Mouse (Mus musculus) forebrain, embryonic 10.5 days (tissue): ENCODE results near the gene Btbd11. TPM values are rescaled to one million over a fixed set of nuclear protein-coding genes. Genes with fewer than 3 reads are reported as not detected.

Experiments used
- DNase-seq: peaks from one replicate; pipeline ENCODE4 v3.0.0-alpha.2; 2017; ENCODE audit warnings: low spot score; ENCODE audit errors: extremely low spot score
- H3K27ac ChIP-seq: fragments of 300-500 bp; sonication (generic); 2 replicates; pipeline ENCODE4 v1.5.1; 2016; ENCODE audit warnings: mild to moderate bottlenecking
- H3K27me3 ChIP-seq: fragments of 300-500 bp; sonication (generic); 2 replicates; pipeline ENCODE4 v1.6.1; 2016; ENCODE audit warnings: mild to moderate bottlenecking; ENCODE audit not compliant: poor library complexity, severe bottlenecking
- H3K36me3 ChIP-seq: fragments of 300-500 bp; sonication (generic); replicated peaks from 2 replicates; pipeline ENCODE4 v1.6.1; 2016; ENCODE audit warnings: mild to moderate bottlenecking, moderate library complexity
- H3K4me1 ChIP-seq: fragments of 300-500 bp; sonication (generic); 2 replicates; pipeline ENCODE4 v1.6.1; 2016
- H3K4me3 ChIP-seq: fragments of 300-500 bp; sonication (generic); 2 replicates; pipeline ENCODE4 v1.5.1; 2016; ENCODE audit warnings: mild to moderate bottlenecking, moderate library complexity
- H3K9me3 ChIP-seq: fragments of 300-500 bp; sonication (generic); 2 replicates; pipeline ENCODE4 v1.6.1; 2016; ENCODE audit warnings: mild to moderate bottlenecking, moderate library complexity
- WGBS: fragments of 180-500 bp; shearing (Covaris S2); methylation state at CpG from one replicate; pipeline ENCODE4 v1.1.7; 2016; 5-methylcytosine and 5-hydroxymethylcytosine counted together
- polyA plus RNA-seq: library from polyadenylated mRNA; unstranded; fragments of >200 nt; fragmentation: Nextera tagmentation; extraction: Ambion mirVana; gene quantifications from 2 replicates; pipeline ENCODE4 v1.2.1, GENCODE M21; 2016

Btbd11 gene
- polyA plus RNA-seq, 1 experiment from 2014 or later = 4.1 TPM

DNA sequence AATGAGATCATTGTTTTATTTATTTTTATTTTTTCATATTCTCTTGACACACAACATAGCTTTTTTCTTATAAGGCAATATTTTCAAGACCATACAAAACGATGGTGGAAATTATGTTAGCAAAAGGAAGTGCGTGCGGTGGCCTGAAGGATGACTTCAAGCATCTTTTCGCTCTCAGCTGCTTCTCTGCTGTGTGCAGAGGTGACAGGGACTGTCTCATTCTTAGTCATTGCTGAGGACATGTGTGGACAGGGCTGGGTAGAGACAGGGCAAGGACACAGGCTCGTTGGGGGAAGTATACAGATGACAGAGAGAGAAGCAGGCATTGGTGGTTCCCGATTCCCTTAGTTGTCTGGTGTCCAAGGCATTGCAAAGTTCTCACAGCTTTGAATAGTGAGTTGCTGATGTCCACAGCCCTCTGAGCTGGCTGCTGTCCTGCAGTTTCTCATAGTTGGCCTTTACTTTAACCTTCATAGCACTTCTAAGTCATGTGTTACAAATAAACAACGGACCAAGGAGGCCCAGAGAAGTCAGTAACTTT lies 135.7 kb downstream of the Btbd11 start:
- no peak overlapping the region for H3K4me3 ChIP-seq
- no peaks in the 10 kb centered on the region for H3K36me3 ChIP-seq
- H3K27me3 ChIP-seq = no peaks in the 10 kb centered on the region
- H3K9me3 ChIP-seq = no peaks in the 10 kb centered on the region
- no peak overlapping the region for H3K27ac ChIP-seq
- no peak for DNase-seq
- peaks cover 24% of the 10 kb centered on the region for H3K4me1 ChIP-seq
- WGBS = 90% methylated on average over 7 of the region's 7 CpGs

DNA sequence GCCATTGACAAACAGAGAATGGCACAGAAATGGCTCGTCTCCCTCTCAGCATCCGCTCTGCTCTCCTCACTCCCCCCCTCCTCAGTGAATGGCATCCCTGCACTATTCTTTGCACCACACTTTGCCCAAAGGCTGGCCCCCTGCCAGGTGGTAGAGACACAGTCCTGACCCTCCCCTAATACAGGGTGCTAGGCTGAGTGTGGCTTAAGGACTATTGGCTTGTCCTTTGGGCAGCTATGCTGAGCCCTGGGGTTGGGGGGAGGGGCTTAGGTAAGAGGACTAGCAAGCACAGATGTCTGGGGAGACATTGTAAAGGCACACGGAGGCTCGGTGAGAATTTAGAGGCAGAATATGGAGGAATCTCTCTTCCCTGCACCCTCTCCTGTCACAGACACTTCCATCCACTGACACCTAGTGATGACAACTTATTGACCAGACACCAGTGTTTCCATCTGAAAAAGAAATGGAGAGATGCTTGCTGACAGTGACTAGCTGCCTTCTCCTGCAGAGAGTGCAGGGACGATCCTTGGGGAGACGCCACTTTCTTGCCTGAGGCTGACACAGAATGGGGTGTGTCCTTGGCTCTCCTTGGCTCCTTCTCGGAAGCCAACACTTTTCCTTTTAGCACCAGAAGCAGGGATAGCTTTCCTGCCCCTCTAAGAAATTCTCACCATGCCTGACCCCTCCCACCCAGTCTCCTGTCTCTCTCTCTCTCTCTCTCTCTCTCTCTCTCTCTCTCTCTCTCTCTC lies 138.8 kb downstream of the Btbd11 start:
- H3K9me3 ChIP-seq = no peaks in the 10 kb centered on the region
- no peak for DNase-seq
- 26% methylated on average over 7 of the region's 7 CpGs for WGBS
- no peak overlapping the region for H3K4me3 ChIP-seq
- H3K27me3 ChIP-seq = no peaks in the 10 kb centered on the region
- 0 out of 2 replicates have a peak overlapping the region, but pooled peaks have one; percentile 11 for H3K27ac ChIP-seq
- H3K4me1 ChIP-seq = peaks cover 20% of the 10 kb centered on the region
- no peaks in the 10 kb centered on the region for H3K36me3 ChIP-seq

DNA sequence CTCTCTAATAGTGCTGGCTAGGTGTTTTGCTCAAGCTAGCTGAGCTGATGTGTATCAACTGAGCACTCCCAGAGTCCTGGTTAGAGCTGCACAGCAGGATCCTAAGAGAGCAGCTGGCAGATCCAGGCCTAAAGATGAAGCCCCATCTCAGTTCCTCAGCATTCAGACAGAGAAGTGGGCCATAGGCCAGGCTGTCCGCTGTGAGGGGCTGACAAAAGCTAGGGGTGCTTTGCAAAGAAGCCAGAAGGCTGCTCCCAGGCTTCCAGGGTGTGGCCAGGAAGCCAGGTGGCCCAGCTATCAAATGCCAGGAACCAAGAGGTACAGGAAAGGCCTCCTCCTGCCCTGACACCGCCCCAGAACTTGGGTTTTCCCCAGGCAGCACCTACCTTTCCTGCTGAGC lies 140.0 kb downstream of the Btbd11 start:
- H3K27ac ChIP-seq = no peak overlapping the region
- H3K36me3 ChIP-seq = no peaks in the 10 kb centered on the region
- H3K27me3 ChIP-seq = no peaks in the 10 kb centered on the region
- DNase-seq = no peak
- H3K4me3 ChIP-seq = no peak overlapping the region
- no peaks in the 10 kb centered on the region for H3K9me3 ChIP-seq
- H3K4me1 ChIP-seq = peaks cover 20% of the 10 kb centered on the region
- WGBS = 62% methylated on average over 2 of the region's 2 CpGs

DNA sequence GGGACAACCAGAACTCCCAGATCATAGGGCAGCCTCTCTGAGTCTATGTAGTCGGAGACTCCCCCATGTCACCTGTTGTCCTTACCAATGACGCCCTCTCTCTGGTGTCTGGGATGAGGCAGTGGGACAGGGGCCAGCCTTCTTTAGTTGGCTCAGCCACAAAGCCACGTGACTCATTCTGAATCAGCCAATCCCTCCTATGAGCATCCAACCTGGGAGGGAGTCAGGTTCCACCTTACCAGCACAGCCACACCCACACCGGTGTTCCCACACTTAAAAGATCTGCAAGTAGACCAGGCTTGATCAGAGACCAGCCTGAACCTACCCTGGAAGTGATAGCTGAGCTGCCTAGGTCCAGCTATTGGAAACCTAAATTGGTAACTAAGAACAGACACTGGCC lies 141.1 kb downstream of the Btbd11 start:
- H3K36me3 ChIP-seq = no peaks in the 10 kb centered on the region
- no peaks in the 10 kb centered on the region for H3K27me3 ChIP-seq
- no peak overlapping the region for H3K27ac ChIP-seq
- H3K4me3 ChIP-seq = no peak overlapping the region
- H3K4me1 ChIP-seq = peaks cover 20% of the 10 kb centered on the region
- WGBS = 72% methylated on average over 4 of the region's 4 CpGs
- DNase-seq = no peak
- H3K9me3 ChIP-seq = no peaks in the 10 kb centered on the region

DNA sequence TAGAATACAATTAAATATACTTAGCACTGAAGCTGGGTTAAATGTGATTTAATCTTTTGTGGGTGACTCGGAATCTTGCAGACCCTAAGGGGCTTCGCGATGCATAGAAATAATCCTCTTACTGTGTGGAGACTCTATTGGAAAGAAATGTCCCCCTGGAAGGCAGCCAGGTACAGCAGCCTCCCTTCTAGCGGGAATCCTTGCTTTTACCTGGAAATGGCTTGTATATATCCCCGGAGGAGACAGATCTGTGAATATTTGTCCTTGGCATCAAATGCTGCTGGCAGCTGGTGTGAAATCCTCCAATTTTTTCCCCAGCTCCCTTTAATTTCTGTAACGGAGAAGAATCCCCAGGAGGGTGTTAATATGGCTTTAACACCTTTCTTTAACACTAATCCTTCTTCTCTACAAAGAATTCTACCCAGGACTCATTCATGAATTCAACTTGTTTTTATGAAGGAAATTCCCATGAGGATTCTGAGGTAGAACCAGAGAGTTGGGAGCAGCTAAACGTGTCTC lies 146.6 kb downstream of the Btbd11 start:
- no peaks in the 10 kb centered on the region for H3K27me3 ChIP-seq
- WGBS = 60% methylated on average over 7 of the region's 7 CpGs
- H3K4me3 ChIP-seq = no peak overlapping the region
- H3K36me3 ChIP-seq = no peaks in the 10 kb centered on the region
- H3K9me3 ChIP-seq = no peaks in the 10 kb centered on the region
- no peak overlapping the region for H3K27ac ChIP-seq
- H3K4me1 ChIP-seq = peaks cover 4% of the 10 kb centered on the region; the same call in 1 of the 2 replicates
- no peak for DNase-seq

DNA sequence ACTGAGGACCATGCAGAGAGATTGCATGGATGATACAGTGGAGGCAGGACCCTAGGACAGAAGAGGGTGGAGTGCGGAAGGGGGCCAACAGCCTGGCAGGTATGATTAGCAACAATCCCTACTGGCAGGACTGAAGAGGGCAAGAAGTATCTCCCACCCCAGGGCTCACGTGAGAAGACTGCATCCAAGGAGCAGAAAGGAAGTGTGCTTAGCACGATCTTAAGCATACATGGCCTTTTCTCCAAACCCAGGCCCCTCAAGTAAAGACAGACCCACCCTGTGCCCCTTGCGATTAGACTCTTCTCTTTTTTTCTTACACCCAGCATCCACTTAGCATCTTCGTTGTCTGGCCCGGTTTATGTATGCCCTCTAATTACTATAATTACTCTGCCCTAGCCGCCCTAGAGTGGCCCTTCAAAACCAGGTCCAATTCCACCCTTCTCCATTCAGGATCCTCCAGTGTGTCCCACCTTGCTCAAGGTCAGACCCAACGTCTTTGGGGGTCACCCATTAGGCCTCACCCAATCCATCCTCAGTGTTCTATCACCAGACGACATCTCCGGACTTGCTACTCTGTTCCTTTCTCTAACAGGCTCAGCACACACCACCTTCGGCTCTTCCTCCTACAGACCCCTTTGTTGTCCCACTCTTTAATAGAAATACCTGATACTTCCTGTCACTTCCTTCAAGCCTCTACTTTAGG lies 151.6 kb downstream of the Btbd11 start:
- no peaks in the 10 kb centered on the region for H3K27me3 ChIP-seq
- H3K9me3 ChIP-seq = no peaks in the 10 kb centered on the region
- H3K27ac ChIP-seq = no peak overlapping the region
- DNase-seq = no peak
- 88% methylated on average over 11 of the region's 11 CpGs for WGBS
- H3K4me1 ChIP-seq = peaks cover 16% of the 10 kb centered on the region
- no peak overlapping the region for H3K4me3 ChIP-seq
- no peaks in the 10 kb centered on the region for H3K36me3 ChIP-seq

DNA sequence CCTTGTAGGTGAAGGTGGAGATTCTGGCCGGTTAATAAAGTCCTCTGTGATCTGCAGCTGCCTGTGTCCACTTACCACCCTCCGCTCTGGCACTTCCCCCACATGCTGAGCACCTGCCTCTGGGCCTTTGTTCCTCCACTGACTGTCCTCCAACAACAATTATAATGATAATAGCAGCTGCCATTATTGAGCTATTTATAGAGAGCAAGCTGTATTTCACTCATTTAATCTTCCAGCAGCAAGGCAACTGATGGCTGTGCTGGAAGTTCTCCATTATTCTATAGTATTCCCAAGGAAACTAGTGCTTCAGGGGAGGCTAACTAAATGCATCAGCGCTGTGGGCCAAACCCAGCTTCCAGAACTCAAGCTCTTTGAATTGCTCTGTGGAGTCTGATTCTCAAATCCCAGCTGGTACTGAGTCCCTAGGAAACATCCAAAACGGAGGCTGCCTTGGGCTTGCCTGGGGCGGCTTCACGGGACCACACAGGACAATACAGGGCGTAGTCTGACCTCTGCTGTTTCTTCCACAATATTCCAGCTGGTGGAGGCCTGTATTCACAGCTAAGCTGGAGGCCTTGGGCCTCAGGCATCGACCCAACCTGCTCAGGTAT lies 153.0 kb downstream of the Btbd11 start:
- H3K36me3 ChIP-seq = no peaks in the 10 kb centered on the region
- peak overlapping the region; percentile 67 for H3K27ac ChIP-seq
- peak; percentile 33 for DNase-seq
- WGBS = 12% methylated on average over 8 of the region's 8 CpGs
- H3K27me3 ChIP-seq = no peaks in the 10 kb centered on the region
- no peak overlapping the region for H3K4me3 ChIP-seq
- H3K9me3 ChIP-seq = no peaks in the 10 kb centered on the region
- H3K4me1 ChIP-seq = peaks cover 22% of the 10 kb centered on the region

DNA sequence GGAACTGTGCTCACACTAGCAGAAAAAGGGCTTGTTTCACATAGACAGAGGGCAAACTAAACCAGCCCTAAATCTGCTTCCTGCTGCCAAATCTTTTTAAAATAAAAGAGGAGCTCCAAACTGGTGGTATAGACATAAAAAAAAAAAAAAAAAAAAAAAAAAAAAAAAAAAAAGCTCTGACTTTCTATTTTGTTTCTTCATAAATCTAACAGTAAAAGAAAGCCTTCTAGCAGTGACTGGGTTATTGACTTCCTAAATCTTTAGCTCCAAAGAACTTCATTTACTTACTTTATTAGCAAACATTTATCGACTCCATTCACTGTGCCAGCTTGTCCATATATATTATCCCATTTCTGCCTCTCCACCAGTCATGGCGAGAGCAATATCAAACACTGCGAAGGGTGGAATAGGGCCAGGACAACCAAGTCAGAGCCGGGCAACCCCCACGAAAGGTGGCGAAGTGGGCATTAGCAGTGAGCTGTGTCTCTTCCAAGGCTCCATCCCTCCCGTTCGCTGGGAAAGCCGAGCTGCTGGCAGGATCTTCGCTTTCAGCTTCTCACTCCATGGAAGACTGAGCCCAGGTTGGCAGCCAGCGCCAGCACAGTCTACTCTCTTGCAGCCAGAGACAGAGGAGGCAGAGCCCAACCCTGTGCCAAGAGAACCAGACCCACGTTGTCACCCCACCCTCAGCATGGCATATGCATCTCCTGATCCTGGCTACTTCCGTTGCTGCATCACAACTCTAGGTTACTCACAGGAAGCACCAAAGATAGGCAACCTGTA lies 153.9 kb downstream of the Btbd11 start:
- H3K9me3 ChIP-seq = no peaks in the 10 kb centered on the region
- H3K27me3 ChIP-seq = no peaks in the 10 kb centered on the region
- 94% methylated on average over 13 of the region's 13 CpGs for WGBS
- no peaks in the 10 kb centered on the region for H3K36me3 ChIP-seq
- 0 out of 2 replicates have a peak overlapping the region, but pooled peaks have one; percentile 67 for H3K27ac ChIP-seq
- H3K4me1 ChIP-seq = peaks cover 27% of the 10 kb centered on the region
- no peak overlapping the region for H3K4me3 ChIP-seq
- no peak for DNase-seq

DNA sequence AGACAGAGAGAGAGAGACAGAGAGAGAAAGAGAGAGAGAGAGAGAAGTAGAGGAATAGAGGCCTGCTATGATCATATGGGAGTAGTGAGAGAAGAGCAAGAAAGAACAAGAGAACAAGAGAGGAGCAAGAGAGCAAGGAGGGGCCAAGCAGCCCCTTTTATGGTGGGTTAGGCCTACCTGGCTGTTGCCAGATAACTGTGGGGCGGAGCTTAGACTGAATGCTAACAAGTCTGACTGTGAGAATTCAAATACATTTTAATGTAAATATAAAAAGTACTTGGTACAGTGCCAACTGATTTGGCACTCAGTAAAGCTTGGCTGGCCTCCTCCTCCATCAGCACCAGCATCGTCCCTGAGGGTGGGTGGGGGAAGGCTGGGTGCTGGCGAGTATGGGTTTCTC lies 154.9 kb downstream of the Btbd11 start:
- WGBS = 93% methylated on average over 3 of the region's 3 CpGs
- Histone ChIP-seq H3K4me1 (peaks cover 27% of the 10 kb centered on the region), H3K4me3 (no peak overlapping the region), H3K27me3 (no peaks in the 10 kb centered on the region), H3K9me3 (no peaks in the 10 kb centered on the region), H3K36me3 (no peaks in the 10 kb centered on the region), H3K27ac (no peak overlapping the region)
- no peak for DNase-seq

DNA sequence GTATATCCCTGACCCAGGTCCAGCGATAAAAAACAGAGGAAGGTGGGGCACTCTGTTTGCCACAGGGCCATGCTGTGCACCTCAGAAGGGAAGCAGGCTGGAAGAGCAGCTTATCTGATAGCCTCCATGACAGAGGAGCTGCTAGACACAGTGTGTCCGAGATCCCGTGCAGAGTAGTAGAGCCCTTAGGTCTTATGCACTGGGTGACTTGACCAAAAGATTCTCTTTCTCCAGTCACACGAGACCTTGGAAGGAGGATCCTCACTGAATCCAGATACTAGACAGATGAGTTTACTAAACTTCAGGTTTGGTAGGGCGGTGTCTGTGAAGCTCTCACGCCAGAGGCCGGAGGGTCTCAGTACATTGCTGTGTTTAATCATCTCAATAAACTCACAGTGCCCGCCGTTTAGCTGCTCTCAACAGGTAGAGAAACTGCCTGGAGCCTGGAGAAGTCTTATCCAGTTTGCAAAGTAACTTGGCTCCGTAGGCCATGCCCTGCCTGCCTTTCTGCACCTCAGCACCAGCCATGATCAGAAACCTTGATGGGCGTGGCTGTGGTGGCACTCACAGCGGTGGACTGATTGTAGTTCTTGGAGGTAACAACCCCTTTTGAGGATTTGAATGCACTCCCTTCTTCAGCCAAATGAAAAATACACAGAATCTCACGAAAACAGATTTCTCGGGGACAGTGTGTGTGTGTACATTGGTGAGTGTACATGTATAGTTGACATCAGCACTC lies 155.4 kb downstream of the Btbd11 start:
- Histone ChIP-seq H3K27me3 (no peaks in the 10 kb centered on the region), H3K4me1 (peaks cover 27% of the 10 kb centered on the region), H3K27ac (no peak overlapping the region), H3K4me3 (no peak overlapping the region), H3K36me3 (no peaks in the 10 kb centered on the region), H3K9me3 (no peaks in the 10 kb centered on the region)
- no peak for DNase-seq
- 96% methylated on average over 14 of the region's 14 CpGs for WGBS

DNA sequence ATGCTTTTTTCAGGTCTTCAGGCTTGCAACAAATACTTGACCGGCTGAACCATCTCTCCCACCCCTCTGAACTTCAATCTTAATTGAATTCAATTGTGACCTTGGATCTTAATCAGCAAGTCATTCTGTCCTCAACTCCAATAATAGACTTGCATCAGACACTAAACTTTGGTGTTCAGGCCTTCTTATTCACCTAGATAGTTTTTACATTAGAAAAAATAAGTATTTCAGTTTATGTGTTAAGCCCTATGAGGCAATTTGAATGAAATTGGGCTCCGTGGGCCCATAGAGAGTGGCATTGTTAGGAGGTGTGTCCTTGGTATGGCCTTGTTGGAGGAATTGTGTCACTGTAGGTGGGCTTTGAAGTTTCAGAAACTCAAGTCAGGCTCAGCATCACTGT lies 156.7 kb downstream of the Btbd11 start:
- Histone ChIP-seq H3K4me3 (no peak overlapping the region), H3K4me1 (peaks cover 27% of the 10 kb centered on the region), H3K27ac (no peak overlapping the region), H3K27me3 (no peaks in the 10 kb centered on the region), H3K9me3 (no peaks in the 10 kb centered on the region), H3K36me3 (no peaks in the 10 kb centered on the region)
- DNase-seq = no peak
- 83% methylated on average over 2 of the region's 2 CpGs for WGBS

DNA sequence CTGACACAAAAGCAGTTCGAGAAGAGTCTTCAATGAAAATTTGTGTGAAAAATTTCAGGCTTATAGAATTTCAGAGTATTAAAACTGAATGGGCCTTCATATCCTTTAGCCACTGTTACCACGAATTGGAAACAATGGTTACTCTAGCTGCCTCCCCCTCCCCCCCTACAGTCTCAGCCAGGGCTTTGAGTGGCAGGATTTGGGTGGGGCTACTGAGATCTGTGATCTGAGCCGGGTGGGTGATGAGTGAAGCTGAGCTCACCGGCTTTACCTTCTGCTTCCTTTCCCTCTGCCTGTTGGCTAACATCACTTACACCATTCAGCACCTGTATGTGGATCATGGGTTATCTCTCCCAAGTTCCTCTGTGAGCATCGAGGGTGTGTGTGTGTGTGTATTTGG lies 158.4 kb downstream of the Btbd11 start:
- no peaks in the 10 kb centered on the region for H3K36me3 ChIP-seq
- H3K27me3 ChIP-seq = no peaks in the 10 kb centered on the region
- 58% methylated on average over 5 of the region's 5 CpGs for WGBS
- H3K9me3 ChIP-seq = no peaks in the 10 kb centered on the region
- H3K4me1 ChIP-seq = peaks cover 15% of the 10 kb centered on the region
- no peak overlapping the region for H3K4me3 ChIP-seq
- H3K27ac ChIP-seq = no peak overlapping the region
- DNase-seq = no peak
